Mouse (Mus musculus) erythroblast, embryonic 14.5 days (primary cell): ENCODE measurements around the gene Gm17660.

Source experiments
- GATA1 ChIP-seq: IDR thresholded peaks from 2 replicates; pipeline ENCODE4 v1.6.1; 2012; ENCODE audit warnings: low read length, inconsistent platforms, mixed read lengths
- TAL1 ChIP-seq: IDR thresholded peaks from 3 replicates; pipeline ENCODE4 v1.6.1; 2012; ENCODE audit warnings: low read length, inconsistent platforms, mixed read lengths

- TF ChIP-seq TAL1 = no peak
- TF ChIP-seq GATA1 = no peak
Observed at GRCm38 (mm10) chr5:104035066-104035465, 42.3 kb downstream of the Gm17660 start.
